Mouse (Mus musculus) liver, adult 2 months (tissue): ENCODE results near the gene Phldb1.

Experiments used
- CTCF ChIP-seq: fragments of 200-500 bp; IDR thresholded peaks from 2 replicates; pipeline ENCODE4 v1.5.1; 2011; ENCODE audit warnings: low read depth, low read length, control low read depth
- POLR2A ChIP-seq: fragments of 200-500 bp; IDR thresholded peaks from 2 replicates; pipeline ENCODE4 v1.6.1; 2011; ENCODE audit warnings: low read length, control low read depth; ENCODE audit not compliant: insufficient read depth; ENCODE audit errors: extremely low read depth

DNA sequence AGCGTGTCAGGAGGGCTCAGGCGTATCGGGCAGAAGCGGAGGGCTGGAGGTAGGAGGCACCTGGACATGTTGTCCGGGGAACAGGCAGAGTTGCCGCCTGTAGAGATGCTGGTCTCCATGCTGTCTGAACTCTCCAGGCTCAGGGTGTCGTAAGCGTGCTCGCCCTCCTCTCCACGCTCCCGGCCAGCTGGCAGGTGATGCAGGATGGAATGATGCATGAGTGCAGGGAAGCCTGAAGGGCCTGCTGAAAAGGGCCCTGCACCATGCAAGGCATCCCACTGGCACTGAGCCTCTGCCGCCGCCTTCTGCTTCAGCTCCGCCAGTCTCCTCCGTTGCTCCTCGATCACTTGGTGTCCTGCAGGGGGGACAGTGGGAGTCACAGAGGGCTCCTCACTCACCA, 37.1 kb downstream of the Phldb1 start:
- TF ChIP-seq POLR2A (no peak), CTCF (no peak)
